Mouse (Mus musculus) heart, adult 2 months (tissue): Measurements from ENCODE around the gene Hipk4. TPM values are rescaled to one million over a fixed set of nuclear protein-coding genes. Genes with fewer than 3 reads are reported as not detected.
A peak's percentile ranks its signal among the peaks of the same experiment; 100 is the strongest.

Experiments used
- DNase-seq, 2 experiments: peaks; one replicate each; pipeline ENCODE4 v3.0.0; 2021
- H3K27ac ChIP-seq: fragments of 200-600 bp; 2 replicates; pipeline ENCODE4 v1.8.1; 2022
- H3K27me3 ChIP-seq: fragments of 200-500 bp; 2 replicates; pipeline ENCODE4 v1.6.1; 2012; ENCODE audit warnings: mild to moderate bottlenecking, low read length, inconsistent platforms, mixed read lengths; ENCODE audit not compliant: control insufficient read depth, insufficient read depth
- H3K36me3 ChIP-seq: fragments of 200-500 bp; 2 replicates; pipeline ENCODE4 v1.6.1; 2012; ENCODE audit warnings: low read length, inconsistent platforms; ENCODE audit not compliant: control insufficient read depth, insufficient read depth
- H3K4me1 ChIP-seq: fragments of 200-500 bp; 2 replicates; pipeline ENCODE4 v1.6.1; 2011; ENCODE audit warnings: low read length; ENCODE audit not compliant: control insufficient read depth, insufficient read depth
- H3K4me3 ChIP-seq: fragments of 200-600 bp; 2 replicates; pipeline ENCODE4 v1.8.1; 2022
- H3K79me2 ChIP-seq: fragments of 200-500 bp; replicated peaks from 2 replicates; pipeline ENCODE4 v1.6.1; 2012; ENCODE audit warnings: mild to moderate bottlenecking, inconsistent platforms, low read length, moderate library complexity, mixed read lengths; ENCODE audit not compliant: control insufficient read depth, insufficient read depth
- H3K9ac ChIP-seq: fragments of 200-500 bp; 2 replicates; pipeline ENCODE4 v1.6.1; 2012; ENCODE audit warnings: low read depth, mild to moderate bottlenecking, control low read depth, inconsistent platforms, low read length, mixed read lengths
- CTCF ChIP-seq: fragments of 200-600 bp; IDR thresholded peaks from 2 replicates; pipeline ENCODE4 v1.8.1; 2022; ENCODE audit warnings: antibody characterized with exemption, mild to moderate bottlenecking, moderate library complexity
- EP300 ChIP-seq: fragments of 200-500 bp; IDR thresholded peaks from 2 replicates; pipeline ENCODE4 v1.6.1; 2011; ENCODE audit warnings: low read depth, low read length, control low read depth; ENCODE audit not compliant: insufficient read depth
- POLR2A ChIP-seq: fragments of 200-500 bp; IDR thresholded peaks from 2 replicates; pipeline ENCODE4 v1.6.1; 2011; ENCODE audit warnings: mild to moderate bottlenecking, low read depth, low read length, control low read depth; ENCODE audit not compliant: insufficient read depth
- WGBS: fragments of 180-500 bp; shearing (Covaris S2); methylation state at CpG from one replicate; pipeline ENCODE4 v1.1.7; 2018; 5-methylcytosine and 5-hydroxymethylcytosine counted together
- intact Hi-C: fragments of 180-260 bp; cut with DNase I; formaldehyde crosslinking; loops from one replicate; pipeline ENCODE4 v1.15.1; 2025
- long read RNA-seq: library from polyadenylated mRNA; stranded (forward); transcript quantifications from one replicate; pipeline ENCODE4 v2.0.0, GENCODE M21; 2021
- polyA plus RNA-seq: library from polyadenylated mRNA; depleted of rRNA; stranded (reverse); fragments of >200 nt; gene quantifications from 2 replicates; pipeline ENCODE4 v1.2.3, GENCODE M21; 2012; rRNA removed
- total RNA-seq, 2 experiments: library from RNA; stranded (reverse); gene quantifications; 2 replicates each; pipeline ENCODE4 v1.2.3; 2021

The Hipk4 gene
- total RNA-seq (under 1 TPM; 0.10 to 0.14 TPM), polyA plus RNA-seq (0.20 and 0.21 TPM in 2 replicates)
- long read RNA-seq, result 0 reads

DNA sequence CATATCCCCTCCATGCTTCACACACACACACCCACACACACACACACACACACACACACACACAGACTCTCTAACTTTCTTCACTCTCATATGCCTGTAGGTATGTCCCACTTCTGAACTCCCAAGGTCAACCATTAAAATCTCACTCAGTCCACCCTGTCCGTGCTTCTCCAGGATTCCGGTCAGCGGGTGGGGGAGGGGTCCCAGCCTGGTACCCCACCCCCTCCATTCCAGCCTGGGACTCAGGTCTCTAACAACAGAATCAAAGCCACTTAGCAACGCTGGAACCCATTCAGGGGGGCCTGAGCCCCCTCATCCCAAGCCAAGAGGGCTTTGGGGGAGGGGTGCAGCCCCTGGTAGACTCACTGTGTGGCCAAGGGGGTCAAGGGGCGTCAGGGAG, at the start of gene Hipk4:
Hipk4 (plus strand) TSS at position 301 of the 400 bp plus-strand sequence.
- Histone ChIP-seq H3K36me3 (no peaks in the 10 kb centered on the region), H3K79me2 (no peaks in the 10 kb centered on the region), H3K4me3 (no peak within 1 kb of the TSS), H3K4me1 (no peaks in the 10 kb centered on the region), H3K27me3 (no peaks in the 10 kb centered on the region), H3K27ac (no peak within 1 kb of the TSS), H3K9ac (no peak within 1 kb of the TSS)
- 67% methylated on average over 5 of the region's 5 CpGs for WGBS
- TF ChIP-seq POLR2A (no peak), CTCF (no peak), EP300 (no peak)
- DNase-seq, result no peak
- intact Hi-C loops, result no loop called here

- no peak for TF ChIP-seq EP300
- TF ChIP-seq POLR2A, result peak; percentile 7; the same call in 1 of the 2 replicates
- TF ChIP-seq CTCF, result no peak
- Histone ChIP-seq H3K27me3 (no peaks in the 10 kb centered on the region), H3K36me3 (peaks cover 2% of the 10 kb centered on the region; the same call in 1 of the 2 replicates), H3K9ac (peak overlapping the region; percentile 81), H3K4me1 (peaks cover 4% of the 10 kb centered on the region), H3K27ac (peak overlapping the region; percentile 89), H3K4me3 (peak overlapping the region; percentile 90), H3K79me2 (no peaks in the 10 kb centered on the region)
- DNase-seq, result no peak
- intact Hi-C loops, result loop anchor here (1.0 to 10.0 kb wide), 4 partner anchors 12 to 309 kb away; partner anchors contain the start of genes Egln2, Ltbp4 and Sertad1
- WGBS, result under 1% methylated on average over 34 of the region's 34 CpGs
Observed at GRCm38 (mm10) chr7:27473835-27474489, 49.1 kb upstream of the Hipk4 start.

DNA sequence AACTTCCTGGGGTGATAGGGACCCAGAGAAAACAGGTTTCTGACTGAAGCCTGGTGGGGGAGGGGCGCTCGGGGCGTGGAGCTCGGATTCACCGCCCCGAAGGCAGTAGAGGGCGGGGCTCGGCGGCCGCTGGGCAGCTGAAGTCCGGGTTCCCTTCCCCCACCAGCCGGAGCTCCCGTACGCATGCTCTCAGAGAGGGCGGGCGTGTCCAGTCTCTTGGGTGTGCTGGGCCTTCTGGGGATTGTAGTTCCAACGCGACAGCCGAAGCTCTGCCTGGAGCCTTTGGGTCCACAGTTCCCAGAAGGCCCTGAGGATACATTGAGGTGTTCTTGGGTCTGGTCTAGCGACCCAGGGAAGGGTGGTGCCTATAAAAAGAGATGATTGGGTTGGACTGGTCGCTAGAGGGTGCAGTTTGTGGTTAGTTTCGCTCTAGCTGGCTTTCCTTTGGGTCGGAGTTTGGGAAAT, 48.5 kb upstream of the Hipk4 start:
- WGBS, result under 1% methylated on average over 23 of the region's 23 CpGs
- peak; percentile 89 for TF ChIP-seq EP300
- peak; percentile 54; the same call in 1 of the 2 replicates for TF ChIP-seq POLR2A
- TF ChIP-seq CTCF, result peak; percentile 80
- intact Hi-C loops, result loop anchor here (1.0 to 10.0 kb wide), 4 partner anchors 12 to 310 kb away; partner anchors contain the start of genes Egln2, Ltbp4 and Sertad1

GRCm38 (mm10) chr7:27475596-27475995, 47.5 kb upstream of the Hipk4 start:
- Histone ChIP-seq H3K79me2 (no peaks in the 10 kb centered on the region), H3K27ac (peak overlapping the region; percentile 89; the same call in 1 of the 2 replicates), H3K9ac (no peak overlapping the region), H3K36me3 (peaks cover 2% of the 10 kb centered on the region; the same call in 1 of the 2 replicates), H3K4me1 (peaks cover 4% of the 10 kb centered on the region), H3K27me3 (no peaks in the 10 kb centered on the region), H3K4me3 (no peak overlapping the region)
- intact Hi-C loops, result loop anchor here (2.0 to 10.0 kb wide), 2 partner anchors 33 to 311 kb away; partner anchors contain the start of gene Egln2
- DNase-seq, result no peak
- TF ChIP-seq POLR2A, result no peak
- TF ChIP-seq CTCF, result no peak
- no peak for TF ChIP-seq EP300
- WGBS, result 85% methylated on average over 2 of the region's 2 CpGs

More for the DNA sequence above, 48.5 kb upstream of the Hipk4 start:
- Histone ChIP-seq H3K27me3 (no peaks in the 10 kb centered on the region), H3K36me3 (peaks cover 2% of the 10 kb centered on the region; the same call in 1 of the 2 replicates), H3K4me1 (peaks cover 4% of the 10 kb centered on the region), H3K9ac (peak overlapping the region; percentile 81), H3K27ac (peak overlapping the region; percentile 89), H3K79me2 (no peaks in the 10 kb centered on the region), H3K4me3 (peak overlapping the region; percentile 90)
- DNase-seq, result peak; percentile 97 to 99

DNA sequence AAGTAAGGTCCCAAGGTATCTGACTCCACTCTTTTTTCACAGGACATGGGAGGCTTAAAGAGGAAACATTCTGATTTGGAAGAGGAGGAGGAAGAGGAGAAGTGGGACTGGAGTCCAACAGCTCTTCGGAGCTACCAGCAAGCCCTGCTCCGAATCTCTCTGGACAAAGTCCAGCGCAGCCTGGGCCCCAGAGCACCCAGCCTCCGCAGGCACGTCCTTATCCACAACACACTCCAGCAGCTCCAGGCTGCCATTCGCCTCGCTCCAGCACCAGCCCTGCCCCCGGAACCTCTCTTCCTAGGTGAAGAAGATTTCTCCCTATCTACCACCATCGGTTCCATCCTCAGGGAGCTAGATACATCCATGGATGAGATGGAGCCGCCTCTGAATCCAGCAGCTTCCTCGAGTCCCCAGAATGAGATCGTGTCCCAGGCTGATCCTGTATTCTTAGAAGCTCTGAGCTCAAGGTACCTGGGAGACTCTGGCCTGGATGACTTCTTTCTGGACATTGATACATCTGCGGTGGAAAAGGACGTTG, 46.9 kb upstream of the Hipk4 start:
- H3K4me3 ChIP-seq, result no peak overlapping the region
- H3K9ac ChIP-seq, result no peak overlapping the region
- intact Hi-C loops, result loop anchor here (10.0 kb wide), 1 partner anchor 311 kb away; the partner anchor contains the start of gene Egln2
- peak in 1 of 2 experiments; percentile 35 for DNase-seq
- peaks cover 2% of the 10 kb centered on the region; the same call in 1 of the 2 replicates for H3K36me3 ChIP-seq
- H3K79me2 ChIP-seq, result no peaks in the 10 kb centered on the region
- no peaks in the 10 kb centered on the region for H3K27me3 ChIP-seq
- no peak overlapping the region for H3K27ac ChIP-seq
- peaks cover 9% of the 10 kb centered on the region for H3K4me1 ChIP-seq
- no peak for TF ChIP-seq EP300
- no peak for TF ChIP-seq POLR2A
- TF ChIP-seq CTCF, result no peak
- 73% methylated on average over 14 of the region's 14 CpGs for WGBS
